In genomic region chr3:130228186-130228585, GRCm38 (mm10) we compare ENCODE assay signal across 19 mouse cellular contexts.
DNase-seq lines count a peak whose midpoint lies in the region; ATAC-seq and TF ChIP-seq lines count a peak whose summit lies in the region.
"Had no signal": no experiment of that assay in that cellular context is flagged by ENCODE, and none has a peak within 500 bp of the region (broad histone marks: within the 10 kb centered on the region; RNA-seq: fewer than 3 reads in every experiment).

No protein-coding gene starts in this region.

- ATAC-seq in forebrain, embryonic 14.5 days = no peak
- ATAC-seq: activated CD4-positive, CD25-positive, alpha-beta regulatory T cell, adult 4 months; CD4-positive, CD25-positive, alpha-beta regulatory T cell, adult 4 months; Patski had no signal

- H3K27ac ChIP-seq in forebrain, embryonic 10.5 days = no peak overlapping the region
- H3K27ac ChIP-seq in forebrain, embryonic 14.5 days (ENCODE audit: low read depth, low read length) = no peak overlapping the region

- no peak overlapping the region for H3ac ChIP-seq in myocyte (ENCODE audit: control insufficient read depth, insufficient read length)

- TF ChIP-seq POLR2A in myocyte (IDR thresholded peaks at IDR 0.05; ENCODE audit: insufficient read length, low read depth) = no peak

- H3K79me2 ChIP-seq in myocyte (ENCODE audit: control insufficient read depth, insufficient read depth) = no peaks in the 10 kb centered on the region

- H3K9ac ChIP-seq in forebrain, embryonic 14.5 days (ENCODE audit: low read length) = no peak overlapping the region

- peak; percentile 9 for DNase-seq in forebrain, embryonic 10.5 days (ENCODE audit: extremely low spot score, low spot score)
- DNase-seq in forebrain, embryonic 14.5 days (ENCODE audit: low spot score) = no peak
- DNase-seq in lung, adult 18-20 months = no peak
- DNase-seq: adrenal gland, adult 2 months; adrenal gland, adult 8-10 months; adrenal gland, postnatal 10 days; adrenal gland, postnatal 14 days; adrenal gland, postnatal 25 days; adrenal gland, postnatal 36 days; B cell, adult 2 months; cerebellum, adult 11 months; cerebellum, adult 11-12 months; cerebellum, adult 18-20 months had no signal

- 89% methylated on average over 9 of the region's 9 CpGs for WGBS in forebrain, embryonic 10.5 days
- 92% methylated on average over 9 of the region's 9 CpGs for WGBS in forebrain, embryonic 14.5 days

- no peak overlapping the region for H3K4me2 ChIP-seq in forebrain, embryonic 14.5 days (ENCODE audit: low read length)
- no peak overlapping the region for H3K4me2 ChIP-seq in myocyte (ENCODE audit: low read depth)

- no peaks in the 10 kb centered on the region for H3K36me3 ChIP-seq in forebrain, embryonic 10.5 days (replicated peaks)
- no peaks in the 10 kb centered on the region for H3K36me3 ChIP-seq in forebrain, embryonic 14.5 days (ENCODE audit: control insufficient read depth, insufficient read depth, low read length)
- no peaks in the 10 kb centered on the region for H3K36me3 ChIP-seq in myocyte (ENCODE audit: control insufficient read depth, insufficient read depth)
- H3K36me3 ChIP-seq: G1E had no signal

- no peaks in the 10 kb centered on the region for H3K4me1 ChIP-seq in forebrain, embryonic 10.5 days
- H3K4me1 ChIP-seq in forebrain, embryonic 14.5 days (ENCODE audit: control insufficient read depth, insufficient read depth, low read length) = no peaks in the 10 kb centered on the region

- H3K4me3 ChIP-seq in forebrain, embryonic 10.5 days = no peak overlapping the region
- H3K4me3 ChIP-seq in forebrain, embryonic 14.5 days (ENCODE audit: low read depth, low read length) = no peak overlapping the region
- no peak overlapping the region for H3K4me3 ChIP-seq in myocyte

- no peaks in the 10 kb centered on the region for H3K27me3 ChIP-seq in forebrain, embryonic 10.5 days (ENCODE audit: poor library complexity, severe bottlenecking)
- H3K27me3 ChIP-seq in forebrain, embryonic 14.5 days (replicated peaks; ENCODE audit: control insufficient read depth, insufficient read depth, low read length) = no peaks in the 10 kb centered on the region
- H3K27me3 ChIP-seq in myocyte (ENCODE audit: control insufficient read depth, insufficient read depth, insufficient read length) = no peaks in the 10 kb centered on the region
- H3K27me3 ChIP-seq: CH12.LX, Patski had no signal

- H3K9me3 ChIP-seq in forebrain, embryonic 10.5 days = no peaks in the 10 kb centered on the region
- no peaks in the 10 kb centered on the region for H3K9me3 ChIP-seq in forebrain, embryonic 14.5 days (replicated peaks; ENCODE audit: control insufficient read depth, low read length)

TF ChIP-seq in myocyte, 11 proteins besides CTCF, POLR2A, EP300 and RAD21:
- TF ChIP-seq E2F4 (IDR thresholded peaks at IDR 0.05; ENCODE audit: insufficient read depth) = no peak
- TF ChIP-seq TCF3 (IDR thresholded peaks at IDR 0.05; ENCODE audit: insufficient read length, low read depth) = peak; percentile 67
- TF ChIP-seq MYOG (IDR thresholded peaks at IDR 0.05; ENCODE audit: control insufficient read depth in 1 of 3, insufficient read depth in 1 of 3, insufficient read length in 2 of 3, low read depth in 2 of 3) = peak; percentile 81 to 99 (median 93)
- TF ChIP-seq SRF (IDR thresholded peaks at IDR 0.05; ENCODE audit: control insufficient read depth, insufficient read length, low read depth) = no peak
- peak; percentile 77 for TF ChIP-seq TCF12 (IDR thresholded peaks at IDR 0.05; ENCODE audit: insufficient read depth, poor library complexity, severe bottlenecking)
- peak; percentile 71 to 97 (median 97) for TF ChIP-seq MYOD1 (IDR thresholded peaks at IDR 0.05; ENCODE audit: control insufficient read depth in 1 of 3, insufficient read length in 2 of 3, low read depth in 2 of 3)
